Mouse (Mus musculus): ENCODE results near the gene Vwf.

Gene Vwf

GRCm38 (mm10) chr6:125641146-125641545 lies 94.6 kb downstream of the Vwf start:
- no peak for DNase-seq (ENCODE audit: low spot score)

- DNase-seq (ENCODE audit: low spot score), result no peak
Measured at GRCm38 (mm10) chr6:125648964-125649363, 102.4 kb downstream of the Vwf start.

DNA sequence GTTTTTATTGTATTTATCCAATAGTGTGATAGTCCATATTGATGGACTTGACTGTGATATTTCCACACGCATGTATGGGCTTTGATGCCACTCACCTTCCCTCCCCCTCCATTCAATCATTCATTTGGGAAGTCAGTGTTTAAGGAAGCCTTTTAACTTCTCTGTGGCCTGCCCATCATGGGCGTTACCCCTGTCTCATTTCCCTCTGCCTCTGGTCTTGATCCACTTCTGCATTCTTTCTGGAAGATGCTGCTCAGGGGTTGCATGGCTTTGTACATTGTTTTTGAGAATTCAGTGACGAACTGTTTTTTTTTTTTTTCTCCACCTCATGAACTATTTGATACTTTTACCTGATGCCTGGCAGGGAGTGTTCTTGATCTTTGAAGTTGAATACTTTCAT lies 104.8 kb downstream of the Vwf start:
- DNase-seq (ENCODE audit: low spot score), result no peak

GRCm38 (mm10) chr6:125653416-125653815 lies 106.8 kb downstream of the Vwf start:
- DNase-seq (ENCODE audit: low spot score), result no peak

GRCm38 (mm10) chr6:125656921-125657320 lies 110.3 kb downstream of the Vwf start:
- no peak for DNase-seq (ENCODE audit: low spot score)

DNA sequence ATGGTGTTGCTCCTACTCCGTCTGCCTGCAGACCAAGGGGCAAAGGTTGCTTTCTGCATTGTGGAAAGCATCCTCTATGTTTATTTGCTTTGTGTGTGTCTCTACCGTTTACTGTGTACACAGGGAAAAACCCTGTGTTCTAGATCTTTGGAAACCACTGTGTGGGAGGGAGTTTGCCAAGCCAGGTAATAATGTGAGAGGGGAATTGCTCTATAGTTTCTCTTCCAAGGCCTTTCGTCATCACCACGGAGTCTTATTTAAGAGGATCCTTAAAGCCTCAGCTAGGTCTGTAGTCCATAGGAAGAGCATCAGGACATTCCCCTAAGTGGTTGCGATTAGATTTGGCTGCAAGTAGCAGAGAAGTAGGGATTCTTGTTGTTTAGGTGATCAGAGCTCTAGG lies 111.4 kb downstream of the Vwf start:
- DNase-seq (ENCODE audit: low spot score), result no peak

GRCm38 (mm10) chr6:125661106-125661877 lies 114.7 kb downstream of the Vwf start:
- peak; percentile 53 for DNase-seq (ENCODE audit: low spot score)

- DNase-seq (ENCODE audit: low spot score), result no peak
Measured at GRCm38 (mm10) chr6:125663906-125664305, 117.3 kb downstream of the Vwf start.

- peak; percentile 4 for DNase-seq (ENCODE audit: low spot score)
Measured at GRCm38 (mm10) chr6:125671835-125672234, 125.3 kb downstream of the Vwf start.

- DNase-seq (ENCODE audit: low spot score), result no peak
Measured at GRCm38 (mm10) chr6:125678492-125678891, 131.9 kb downstream of the Vwf start.

GRCm38 (mm10) chr6:125680613-125681012 lies 134.0 kb downstream of the Vwf start:
- no peak for DNase-seq (ENCODE audit: low spot score)

DNA sequence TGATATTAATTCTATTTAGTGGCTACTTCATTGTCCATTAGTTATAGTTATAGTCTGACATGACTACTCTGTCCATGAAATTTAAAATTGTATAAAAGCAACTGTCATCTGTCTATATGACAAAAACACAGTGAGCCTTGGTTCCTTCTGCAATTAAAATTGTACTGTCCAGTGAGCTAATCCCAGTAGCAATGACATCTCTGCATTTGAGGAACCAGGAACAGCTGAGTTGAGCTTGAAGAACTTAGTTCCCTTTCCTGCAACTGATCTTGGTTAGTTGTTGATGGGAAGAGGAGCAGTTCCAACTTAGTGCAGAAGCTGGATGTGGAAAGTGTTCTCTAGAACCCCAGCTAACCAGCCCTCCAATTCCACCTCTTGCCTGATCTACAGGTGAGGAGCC lies 138.8 kb downstream of the Vwf start:
- DNase-seq (ENCODE audit: low spot score), result no peak

DNA sequence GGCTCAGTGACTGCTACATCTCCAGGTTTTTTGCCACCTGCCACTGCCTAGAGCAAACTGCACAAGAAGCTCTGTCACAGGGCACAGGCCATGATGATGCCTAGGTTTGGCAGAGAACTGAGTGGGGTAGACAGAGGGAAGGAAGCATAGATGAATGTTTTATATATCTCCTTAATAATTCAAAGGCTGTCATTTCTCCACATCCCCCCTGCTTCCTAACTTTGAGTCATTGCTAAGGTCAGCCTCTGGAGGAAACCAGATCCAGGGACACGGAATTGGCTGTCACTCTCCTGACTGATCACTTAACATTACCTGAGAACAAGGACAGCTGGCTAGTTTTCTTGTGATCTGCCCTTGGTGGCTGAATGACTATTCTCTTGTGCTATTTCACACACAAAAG lies 141.4 kb downstream of the Vwf start:
- no peak for DNase-seq (ENCODE audit: low spot score)

- DNase-seq (ENCODE audit: low spot score), result no peak
Measured at GRCm38 (mm10) chr6:125690057-125690703, 143.6 kb downstream of the Vwf start, which contains the start of gene Ano2. TSS of gene Ano2 (plus strand) at chr6:125690419.

GRCm38 (mm10) chr6:125701146-125701545 lies 154.6 kb downstream of the Vwf start:
- no peak for DNase-seq (ENCODE audit: low spot score)

DNA sequence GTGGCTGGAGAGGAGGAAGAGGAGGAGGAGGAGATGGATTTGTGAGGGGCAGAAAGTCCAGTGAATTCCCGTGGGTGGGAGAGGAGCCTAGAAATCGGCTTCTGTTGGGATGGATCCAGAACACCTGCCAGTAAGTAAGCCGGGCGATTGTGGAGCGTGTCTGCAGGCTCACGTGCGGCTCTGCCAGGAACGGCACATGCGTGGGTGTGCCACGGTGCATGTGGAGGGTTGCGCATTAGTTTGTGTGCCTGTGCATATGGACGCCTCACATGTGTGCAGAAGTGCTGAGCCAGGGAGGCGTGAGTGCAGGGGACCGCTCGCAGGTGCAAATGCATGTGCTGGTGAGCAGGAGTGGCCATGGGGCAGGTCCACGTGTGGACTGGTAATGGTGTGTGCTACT lies 164.7 kb downstream of the Vwf start:
- DNase-seq (ENCODE audit: low spot score), result no peak

- DNase-seq (ENCODE audit: low spot score), result no peak
Measured at GRCm38 (mm10) chr6:125726408-125726807, 179.8 kb downstream of the Vwf start.

DNA sequence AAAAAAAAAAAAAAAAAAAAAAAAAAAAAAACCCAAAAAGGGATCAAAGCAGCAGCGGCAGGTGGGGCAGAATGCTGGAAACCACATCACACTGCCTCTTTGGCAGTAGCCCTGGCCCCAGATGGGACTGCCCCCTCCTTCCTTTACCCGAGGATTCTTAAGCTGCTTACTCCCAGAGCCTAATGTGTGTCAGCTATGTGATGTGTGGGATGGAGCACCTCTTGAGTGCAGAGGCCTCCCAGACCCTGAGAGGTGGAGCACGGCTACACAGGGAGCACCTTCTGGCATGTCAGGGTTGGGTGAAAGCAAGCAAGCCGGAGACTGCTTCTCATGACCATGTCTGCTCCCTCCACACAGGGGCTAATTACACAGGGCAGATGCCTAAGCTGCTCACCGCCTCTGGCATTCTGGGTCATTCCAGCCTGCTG lies 180.9 kb downstream of the Vwf start:
- no peak for DNase-seq (ENCODE audit: low spot score)

- DNase-seq (ENCODE audit: low spot score), result no peak
Measured at GRCm38 (mm10) chr6:125729471-125729870, 182.9 kb downstream of the Vwf start.

DNA sequence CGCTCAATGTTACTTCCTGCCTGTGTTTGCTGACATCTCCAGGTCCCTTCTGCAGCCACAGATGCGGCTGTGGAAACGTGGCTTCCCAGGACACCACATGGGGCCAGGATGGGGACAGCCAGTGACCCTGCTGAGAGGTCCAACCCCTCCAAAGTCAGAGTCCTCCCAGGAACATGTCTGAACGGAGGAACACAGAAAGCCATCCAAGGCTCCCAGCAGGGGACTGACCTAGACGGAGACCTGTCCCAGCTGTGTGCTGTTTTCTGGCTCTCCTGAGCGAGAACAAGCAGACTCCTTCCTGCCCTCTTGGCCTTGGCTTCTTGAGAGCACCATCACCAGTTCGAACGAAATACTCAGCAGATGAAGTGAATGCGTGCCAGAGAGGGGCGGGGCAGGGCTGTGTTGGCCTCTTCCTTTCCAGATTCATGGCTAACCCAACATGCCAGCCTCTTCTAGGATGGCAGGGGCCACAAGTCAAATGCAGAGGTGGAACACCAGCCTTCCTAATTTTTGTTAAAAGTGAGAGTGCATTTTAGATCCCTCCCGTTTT lies 183.5 kb downstream of the Vwf start:
- no peak for DNase-seq (ENCODE audit: low spot score)

Data from c-Kit-positive CD71-positive TER-119-positive erythroid progenitor cells, embryonic 14.5 days (primary cell).